Mouse (Mus musculus) forebrain, postnatal 0 days (tissue): ENCODE results near the gene Tmem100. TPM values are rescaled to one million over a fixed set of nuclear protein-coding genes. Genes with fewer than 3 reads are reported as not detected.

Source experiments
- ATAC-seq: fragments of 200-750 bp; cut with Nextera tagmentation; 2 replicates; pipeline ENCODE4 v1.8.0; 2017; ENCODE audit warnings: mild to moderate bottlenecking, moderate library complexity
- DNase-seq: peaks from one replicate; pipeline ENCODE4 v3.0.0-alpha.2; 2015
- H3K27ac ChIP-seq: fragments of 300-500 bp; sonication (generic); 2 replicates; pipeline ENCODE4 v1.5.1; 2014; ENCODE audit warnings: low read depth, mild to moderate bottlenecking, antibody characterized with exemption, low read length, moderate library complexity, mixed read lengths
- H3K27me3 ChIP-seq: fragments of 300-500 bp; sonication (generic); 2 replicates; pipeline ENCODE4 v1.6.1; 2014; ENCODE audit warnings: mild to moderate bottlenecking, low read length, mixed read lengths; ENCODE audit not compliant: insufficient read depth
- H3K36me3 ChIP-seq: fragments of 300-500 bp; sonication (generic); 2 replicates; pipeline ENCODE4 v1.6.1; 2014; ENCODE audit warnings: mild to moderate bottlenecking, moderate library complexity; ENCODE audit not compliant: insufficient read depth
- H3K4me1 ChIP-seq: fragments of 300-500 bp; sonication (generic); 2 replicates; pipeline ENCODE4 v1.6.1; 2014; ENCODE audit warnings: antibody characterized with exemption; ENCODE audit not compliant: insufficient read depth
- H3K4me2 ChIP-seq: fragments of 300-500 bp; sonication (generic); 2 replicates; pipeline ENCODE4 v1.6.1; 2014; ENCODE audit warnings: low read depth, mild to moderate bottlenecking, moderate library complexity
- H3K4me3 ChIP-seq: fragments of 300-500 bp; sonication (generic); 2 replicates; pipeline ENCODE4 v1.5.1; 2014; ENCODE audit warnings: low read depth, low read length, mixed read lengths
- H3K9ac ChIP-seq: fragments of 300-500 bp; sonication (generic); 2 replicates; pipeline ENCODE4 v1.6.1; 2014; ENCODE audit warnings: mild to moderate bottlenecking
- H3K9me3 ChIP-seq: fragments of 300-500 bp; sonication (generic); 2 replicates; pipeline ENCODE4 v1.6.1; 2016; ENCODE audit warnings: low read length
- CTCF ChIP-seq: sonication (generic); IDR thresholded peaks from 2 replicates; pipeline ENCODE4 v1.5.1; 2016; ENCODE audit warnings: antibody characterized with exemption, control low read depth, low read depth
- WGBS: fragments of 180-500 bp; shearing (Covaris S2); extraction: QIAGEN DNeasy Blood & Tissue Kit; methylation state at CpG from one replicate; pipeline ENCODE4 v1.1.7; 2014; 5-methylcytosine and 5-hydroxymethylcytosine counted together
- polyA plus RNA-seq: library from polyadenylated mRNA; unstranded; fragments of >200 nt; fragmentation: Nextera tagmentation; extraction: Ambion mirVana; gene quantifications from 2 replicates; pipeline ENCODE4 v1.2.1, GENCODE M21; 2015
- total RNA-seq: library from RNA; depleted of rRNA; stranded (reverse); fragments of >200 nt; gene quantifications from 2 replicates; pipeline ENCODE4 v1.2.3, GENCODE M21; 2014

The Tmem100 gene
- total and polyA plus RNA-seq, 2 experiments from 2014 or later: 7.7 to 11.3 TPM

DNA sequence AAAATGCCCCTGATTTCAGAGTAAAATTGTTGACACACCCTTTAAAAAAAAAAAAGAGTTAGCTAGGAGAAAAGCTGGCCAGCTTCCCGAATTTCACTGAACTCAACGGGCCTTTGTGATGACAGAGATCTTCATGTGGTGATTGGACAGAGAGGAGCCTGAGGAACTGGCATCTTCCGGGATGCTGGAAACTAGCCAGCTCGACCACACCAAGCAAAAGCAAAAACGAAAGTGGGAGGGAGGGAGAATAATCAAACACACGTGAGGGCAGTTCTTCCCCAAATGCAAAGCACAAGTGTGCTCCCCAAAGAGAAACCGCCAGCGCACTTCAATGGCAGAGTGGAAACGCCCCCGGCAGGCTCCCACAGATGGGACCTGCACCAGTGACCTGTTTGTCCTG, 794 bp upstream of the Tmem100 start:
- TF ChIP-seq CTCF: no peak
- no peak overlapping the region; the same call in 1 of the 2 replicates for H3K4me3 ChIP-seq
- H3K9ac ChIP-seq: no peak overlapping the region
- peak overlapping the region; percentile 39 for H3K4me2 ChIP-seq
- no peaks in the 10 kb centered on the region for H3K9me3 ChIP-seq
- H3K27ac ChIP-seq: no peak overlapping the region
- WGBS: 24% methylated on average over 10 of the region's 10 CpGs
- H3K4me1 ChIP-seq: no peaks in the 10 kb centered on the region; the same call in 1 of the 2 replicates
- no peaks in the 10 kb centered on the region for H3K36me3 ChIP-seq
- peaks cover 4% of the 10 kb centered on the region; the same call in 1 of the 2 replicates for H3K27me3 ChIP-seq
- no peak for ATAC-seq
- peak; percentile 52 for DNase-seq

DNA sequence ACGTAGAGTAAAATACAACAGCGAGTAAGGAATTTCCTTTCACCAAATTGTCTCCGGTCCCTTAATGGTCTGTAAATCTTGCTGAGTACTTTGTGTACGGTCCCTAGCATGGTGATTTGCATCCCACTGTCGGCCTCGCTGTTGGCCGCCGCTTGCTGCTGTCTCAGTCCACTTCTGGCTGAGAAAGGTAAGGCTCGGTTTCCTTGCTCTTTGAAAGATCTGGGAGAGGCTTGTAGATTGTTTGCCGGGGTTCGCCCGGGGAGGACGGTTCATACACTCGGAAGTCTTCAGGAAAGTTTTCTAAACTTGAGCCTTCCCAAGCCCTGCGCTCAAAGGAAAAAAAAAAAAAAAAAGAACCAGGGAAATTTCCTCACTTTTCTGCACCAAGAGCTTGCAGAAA, 409 bp downstream of the Tmem100 start:
- H3K36me3 ChIP-seq: no peaks in the 10 kb centered on the region
- H3K27ac ChIP-seq: no peak overlapping the region
- DNase-seq (peak; percentile 37), ATAC-seq (no peak)
- H3K4me3 ChIP-seq: peak overlapping the region; percentile 25
- H3K9me3 ChIP-seq: no peaks in the 10 kb centered on the region
- peak overlapping the region; percentile 39 for H3K4me2 ChIP-seq
- no peak overlapping the region; the same call in 1 of the 2 replicates for H3K9ac ChIP-seq
- H3K4me1 ChIP-seq: no peaks in the 10 kb centered on the region; the same call in 1 of the 2 replicates
- no peak for TF ChIP-seq CTCF
- peaks cover 4% of the 10 kb centered on the region; the same call in 1 of the 2 replicates for H3K27me3 ChIP-seq
- 2% methylated on average over 15 of the region's 15 CpGs for WGBS

DNA sequence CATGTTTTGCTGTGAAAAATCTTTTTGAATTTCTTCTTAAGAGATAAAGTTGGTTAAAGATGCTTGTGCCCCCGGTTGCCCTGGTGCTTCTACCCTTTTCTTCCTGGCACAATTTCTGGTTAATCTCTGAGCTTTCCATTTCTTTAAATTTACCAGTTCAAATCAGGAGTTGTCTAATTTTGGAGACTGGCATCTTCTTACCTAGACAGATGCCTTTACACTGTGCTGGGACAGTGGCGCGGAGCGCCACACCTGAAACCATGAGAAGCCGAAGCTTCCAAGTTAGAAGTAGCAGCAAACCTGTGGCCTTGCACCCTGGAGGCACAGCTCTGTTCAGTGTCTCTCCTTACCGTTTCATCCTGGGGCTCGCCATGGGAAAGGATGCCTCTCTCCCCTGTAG, 928 bp downstream of the Tmem100 start:
- Histone ChIP-seq H3K9ac (no peak overlapping the region), H3K4me1 (no peaks in the 10 kb centered on the region; the same call in 1 of the 2 replicates), H3K27me3 (peaks cover 4% of the 10 kb centered on the region; the same call in 1 of the 2 replicates), H3K4me3 (peak overlapping the region; percentile 25), H3K36me3 (no peaks in the 10 kb centered on the region), H3K27ac (no peak overlapping the region), H3K9me3 (no peaks in the 10 kb centered on the region), H3K4me2 (peak overlapping the region; percentile 39)
- WGBS: 47% methylated on average over 7 of the region's 7 CpGs
- no peak for TF ChIP-seq CTCF
- DNase-seq (no peak), ATAC-seq (no peak)

DNA sequence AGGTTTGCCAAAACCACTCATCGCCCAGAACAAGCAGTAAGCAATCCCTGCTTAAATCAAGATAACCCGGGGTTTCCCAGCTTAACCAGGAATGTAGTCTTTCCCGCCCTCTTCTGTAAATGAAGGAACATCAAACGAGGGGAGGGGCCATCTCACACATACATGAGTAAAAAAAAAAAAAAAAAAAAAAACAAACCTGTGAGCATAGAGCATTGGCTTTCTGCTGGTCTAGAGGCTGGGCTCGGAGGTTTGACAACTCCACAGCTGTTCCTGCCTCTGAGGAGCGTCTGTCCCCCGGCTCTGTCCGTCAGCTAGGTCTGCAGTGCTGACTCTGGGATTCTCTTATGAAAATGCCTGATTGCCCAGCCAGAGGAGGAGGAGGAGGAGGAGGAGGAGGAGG, 2.7 kb downstream of the Tmem100 start:
- H3K4me3 ChIP-seq: 0 out of 2 replicates have a peak overlapping the region, but pooled peaks have one; percentile 4
- ATAC-seq (no peak), DNase-seq (no peak)
- 26% methylated on average over 8 of the region's 8 CpGs for WGBS
- TF ChIP-seq CTCF: no peak
- H3K9ac ChIP-seq: no peak overlapping the region
- H3K4me2 ChIP-seq: peak overlapping the region; percentile 30
- H3K4me1 ChIP-seq: no peaks in the 10 kb centered on the region; the same call in 1 of the 2 replicates
- no peaks in the 10 kb centered on the region for H3K36me3 ChIP-seq
- no peak overlapping the region for H3K27ac ChIP-seq
- peaks cover 4% of the 10 kb centered on the region; the same call in 1 of the 2 replicates for H3K27me3 ChIP-seq
- no peaks in the 10 kb centered on the region for H3K9me3 ChIP-seq

DNA sequence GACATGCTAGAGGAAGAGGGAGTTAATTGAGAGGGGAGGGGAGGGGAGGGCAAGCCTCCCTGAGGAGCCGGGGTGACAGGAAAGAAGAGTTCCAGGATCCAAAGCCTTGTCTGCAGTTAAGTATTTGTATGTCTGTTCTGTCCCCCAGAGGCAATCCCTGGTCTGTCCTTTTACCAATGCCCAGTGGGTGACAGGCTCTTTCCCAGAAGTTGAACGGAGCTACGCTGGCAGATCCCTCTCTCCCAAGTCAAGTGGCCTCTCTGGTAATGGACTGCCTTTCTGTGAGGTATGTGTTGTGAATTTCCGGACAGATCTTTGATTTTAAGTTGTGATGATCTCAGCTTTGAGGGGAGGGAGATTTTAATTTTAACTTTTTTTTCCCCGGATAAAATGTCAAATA, 3.3 kb downstream of the Tmem100 start:
- Histone ChIP-seq H3K36me3 (no peaks in the 10 kb centered on the region), H3K9me3 (no peaks in the 10 kb centered on the region), H3K27ac (no peak overlapping the region), H3K9ac (no peak overlapping the region), H3K4me1 (no peaks in the 10 kb centered on the region; the same call in 1 of the 2 replicates), H3K4me3 (0 out of 2 replicates have a peak overlapping the region, but pooled peaks have one; percentile 4), H3K4me2 (peak overlapping the region; percentile 30), H3K27me3 (peaks cover 4% of the 10 kb centered on the region; the same call in 1 of the 2 replicates)
- DNase-seq (no peak), ATAC-seq (no peak)
- no peak for TF ChIP-seq CTCF
- WGBS: 48% methylated on average over 5 of the region's 5 CpGs

DNA sequence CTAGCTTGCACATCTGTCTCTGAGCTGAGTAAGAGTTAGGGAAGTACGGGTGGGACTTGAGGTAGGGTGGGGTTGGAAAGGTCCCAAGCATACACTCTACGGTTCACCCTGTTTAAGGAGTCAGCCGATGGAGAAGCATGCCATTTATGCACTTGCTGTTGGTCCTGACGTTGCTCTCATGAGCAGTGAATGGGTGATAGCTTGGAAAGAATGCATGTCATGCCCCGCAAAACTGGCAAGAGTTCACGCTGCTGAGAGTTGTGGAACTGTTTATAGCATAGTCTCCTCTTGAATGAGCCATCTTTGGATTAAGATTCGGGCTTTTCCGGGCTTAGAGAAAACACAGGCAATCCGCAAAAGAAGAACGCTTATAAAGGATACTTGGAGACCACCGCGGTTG, 4.5 kb downstream of the Tmem100 start:
- H3K36me3 ChIP-seq: no peaks in the 10 kb centered on the region
- no peak for TF ChIP-seq CTCF
- H3K4me1 ChIP-seq: no peaks in the 10 kb centered on the region; the same call in 1 of the 2 replicates
- H3K27ac ChIP-seq: no peak overlapping the region
- no peak overlapping the region for H3K4me3 ChIP-seq
- peaks cover 4% of the 10 kb centered on the region; the same call in 1 of the 2 replicates for H3K27me3 ChIP-seq
- DNase-seq (no peak), ATAC-seq (no peak)
- no peak overlapping the region for H3K9ac ChIP-seq
- H3K9me3 ChIP-seq: no peaks in the 10 kb centered on the region
- 76% methylated on average over 12 of the region's 12 CpGs for WGBS
- H3K4me2 ChIP-seq: no peak overlapping the region

DNA sequence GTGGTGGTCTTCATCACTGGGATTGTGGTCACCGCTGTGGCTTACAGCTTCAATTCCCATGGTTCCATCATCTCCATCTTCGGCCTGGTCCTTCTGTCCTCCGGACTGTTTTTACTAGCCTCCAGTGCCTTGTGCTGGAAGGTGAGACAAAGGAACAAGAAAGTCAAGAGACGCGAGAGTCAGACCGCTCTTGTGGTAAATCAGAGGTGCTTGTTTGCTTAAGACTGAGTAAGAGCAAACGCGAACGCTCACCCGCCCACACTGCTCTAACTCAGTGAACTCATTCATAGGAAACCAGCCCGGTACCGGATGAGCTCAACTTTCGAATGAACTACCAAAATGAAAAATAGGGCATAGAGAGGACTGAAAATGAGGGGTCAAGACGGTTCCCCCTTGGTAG, 5.4 kb downstream of the Tmem100 start:
- no peak overlapping the region for H3K4me2 ChIP-seq
- no peak overlapping the region for H3K4me3 ChIP-seq
- no peak overlapping the region for H3K9ac ChIP-seq
- ATAC-seq (no peak), DNase-seq (no peak)
- no peaks in the 10 kb centered on the region for H3K9me3 ChIP-seq
- no peak for TF ChIP-seq CTCF
- no peaks in the 10 kb centered on the region for H3K4me1 ChIP-seq
- 95% methylated on average over 14 of the region's 14 CpGs for WGBS
- H3K27ac ChIP-seq: no peak overlapping the region
- no peaks in the 10 kb centered on the region for H3K36me3 ChIP-seq
- H3K27me3 ChIP-seq: no peaks in the 10 kb centered on the region
